Mouse (Mus musculus) neural tube, embryonic 11.5 days (tissue): ENCODE results near the gene H2bfm. TPM values are rescaled to one million over a fixed set of nuclear protein-coding genes. Genes with fewer than 3 reads are reported as not detected.
"Not testable (repeated sequence)": the region's sequence is repeated elsewhere in the genome, so short reads cannot be mapped to it uniquely, and the experiment has no call there.

Source experiments
- ATAC-seq: fragments of 200-750 bp; cut with Nextera tagmentation; 2 replicates; pipeline ENCODE4 v1.8.0; 2017; ENCODE audit warnings: moderate number of reproducible peaks, mild to moderate bottlenecking, moderate TSS enrichment, moderate library complexity; ENCODE audit not compliant: insufficient read depth, low FRiP score, low TSS enrichment
- DNase-seq: peaks from one replicate; pipeline ENCODE4 v3.0.0-alpha.2; 2015; ENCODE audit warnings: low spot score
- H3K27ac ChIP-seq: fragments of 300-500 bp; sonication (generic); 2 replicates; pipeline ENCODE4 v1.5.1; 2014; ENCODE audit warnings: low read depth, mild to moderate bottlenecking, low read length
- H3K27me3 ChIP-seq: fragments of 300-500 bp; sonication (generic); 2 replicates; pipeline ENCODE4 v1.6.1; 2014; ENCODE audit warnings: mild to moderate bottlenecking, low read length, mixed read lengths; ENCODE audit not compliant: control insufficient read depth, insufficient read depth
- H3K36me3 ChIP-seq: fragments of 300-500 bp; sonication (generic); 2 replicates; pipeline ENCODE4 v1.6.1; 2014; ENCODE audit warnings: mild to moderate bottlenecking, low read length, moderate library complexity, mixed read lengths; ENCODE audit not compliant: control insufficient read depth, insufficient read depth
- H3K4me1 ChIP-seq: fragments of 300-500 bp; sonication (generic); 2 replicates; pipeline ENCODE4 v1.6.1; 2014; ENCODE audit warnings: low read length, mixed read lengths; ENCODE audit not compliant: control insufficient read depth, insufficient read depth
- H3K4me2 ChIP-seq: fragments of 300-500 bp; sonication (generic); 2 replicates; pipeline ENCODE4 v1.6.1; 2014; ENCODE audit warnings: low read depth, mild to moderate bottlenecking, moderate library complexity
- H3K4me3 ChIP-seq: fragments of 300-500 bp; sonication (generic); 2 replicates; pipeline ENCODE4 v1.5.1; 2014; ENCODE audit warnings: low read depth, low read length
- H3K9ac ChIP-seq: fragments of 300-500 bp; sonication (generic); 2 replicates; pipeline ENCODE4 v1.6.1; 2014; ENCODE audit warnings: mild to moderate bottlenecking, low read length
- H3K9me3 ChIP-seq: fragments of 300-500 bp; sonication (generic); 2 replicates; pipeline ENCODE4 v1.6.1; 2016; ENCODE audit warnings: low read length; ENCODE audit not compliant: control insufficient read depth
- WGBS: fragments of 180-500 bp; shearing (Covaris S2); extraction: QIAGEN DNeasy Blood & Tissue Kit; methylation state at CpG from one replicate; pipeline ENCODE4 v1.1.7; 2014; 5-methylcytosine and 5-hydroxymethylcytosine counted together
- polyA plus RNA-seq: library from polyadenylated mRNA; unstranded; fragments of >200 nt; fragmentation: Nextera tagmentation; extraction: Ambion mirVana; gene quantifications from 2 replicates; pipeline ENCODE4 v1.2.1, GENCODE M21; 2014

H2bfm gene
- not detected in 2 replicates for polyA plus RNA-seq

GRCm38 (mm10) chrX:136927031-136927430 lies at the start of gene H2bfm:
TSS of gene H2bfm (plus strand) at chrX:136927325.
- no peak within 1 kb of the TSS for H3K4me3 ChIP-seq
- H3K9ac ChIP-seq, result no peak within 1 kb of the TSS
- no peaks in the 10 kb centered on the region for H3K4me1 ChIP-seq
- H3K27ac ChIP-seq, result no peak within 1 kb of the TSS
- no peaks in the 10 kb centered on the region for H3K36me3 ChIP-seq
- DNase-seq (no peak), ATAC-seq (no peak)
- no peaks in the 10 kb centered on the region for H3K27me3 ChIP-seq
- H3K9me3 ChIP-seq, result no peaks in the 10 kb centered on the region
- WGBS, result 92% methylated on average over 14 of the region's 14 CpGs
- no peak within 1 kb of the TSS for H3K4me2 ChIP-seq

GRCm38 (mm10) chrX:136895757-136896156 lies 31.4 kb upstream of the H2bfm start:
- Histone ChIP-seq H3K27me3 (no peaks in the 10 kb centered on the region), H3K9me3 (no peaks in the 10 kb centered on the region), H3K4me2 (no peak overlapping the region), H3K4me3 (no peak overlapping the region), H3K36me3 (no peaks in the 10 kb centered on the region), H3K4me1 (no peaks in the 10 kb centered on the region), H3K9ac (no peak overlapping the region), H3K27ac (no peak overlapping the region)
- DNase-seq (no peak), ATAC-seq (no peak)
- WGBS, result 57% methylated on average over 2 of the region's 2 CpGs

DNA sequence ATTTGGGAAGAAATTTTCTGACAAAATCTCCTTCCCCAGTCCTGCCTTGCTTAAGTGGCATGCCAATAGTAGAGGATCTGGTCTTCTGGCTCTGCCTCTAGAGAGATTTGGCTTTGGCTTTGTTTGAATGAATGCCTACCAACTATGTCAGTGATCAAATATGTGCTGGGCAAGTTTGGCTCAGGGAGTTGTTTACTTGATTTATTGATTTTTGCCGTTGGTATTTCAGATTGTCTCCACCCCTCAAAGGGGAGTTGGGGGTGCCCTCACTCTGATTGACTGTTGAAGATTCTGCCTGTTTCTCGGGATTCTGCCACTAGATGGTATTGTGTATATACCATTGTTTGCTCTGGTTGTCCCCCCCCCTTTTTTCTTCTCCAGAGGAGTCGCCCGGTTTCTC lies 22.8 kb upstream of the H2bfm start:
- Histone ChIP-seq H3K4me1 (no peaks in the 10 kb centered on the region), H3K4me2 (no peak overlapping the region), H3K27me3 (no peaks in the 10 kb centered on the region), H3K36me3 (no peaks in the 10 kb centered on the region), H3K27ac (no peak overlapping the region), H3K9ac (no peak overlapping the region), H3K4me3 (no peak overlapping the region), H3K9me3 (no peaks in the 10 kb centered on the region)
- DNase-seq, result no peak
- no peak for ATAC-seq
- WGBS, result 68% methylated on average over 4 of the region's 4 CpGs

- DNase-seq (no peak), ATAC-seq (peak; percentile 53; the same call in 1 of the 2 replicates)
These were observed 1.3 kb upstream of the H2bfm start for GRCm38 (mm10) chrX:136925863-136926262.

DNA sequence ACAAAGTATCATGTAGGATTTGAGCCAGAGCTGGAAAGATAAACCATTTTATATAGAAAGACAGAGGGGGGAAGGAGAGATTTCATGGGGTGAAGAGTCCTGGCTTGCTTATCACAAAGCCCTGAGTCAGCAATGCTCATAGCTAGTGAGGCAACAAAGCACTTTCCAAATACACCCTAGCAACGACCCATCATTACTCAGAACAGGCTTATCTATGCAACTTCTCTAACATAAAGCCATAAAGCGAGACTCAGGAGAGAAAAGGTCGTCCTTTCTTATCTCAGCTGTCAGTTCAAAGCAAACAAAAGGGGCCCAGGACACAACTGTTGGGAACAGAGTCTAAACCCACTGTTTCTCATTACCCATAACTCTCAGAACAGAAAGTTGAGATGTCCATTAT lies 10.9 kb downstream of the H2bfm start:
- Histone ChIP-seq H3K9ac (no peak overlapping the region), H3K4me1 (no peaks in the 10 kb centered on the region), H3K4me2 (no peak overlapping the region), H3K27me3 (no peaks in the 10 kb centered on the region), H3K27ac (no peak overlapping the region), H3K4me3 (no peak overlapping the region), H3K9me3 (no peaks in the 10 kb centered on the region), H3K36me3 (no peaks in the 10 kb centered on the region)
- no peak for DNase-seq
- no peak for ATAC-seq
- WGBS, result 45% methylated on average over 3 of the region's 3 CpGs

More at GRCm38 (mm10) chrX:136925863-136926262, 1.3 kb upstream of the H2bfm start:
- no peaks in the 10 kb centered on the region for H3K9me3 ChIP-seq
- H3K27ac ChIP-seq, result no peak overlapping the region
- H3K4me3 ChIP-seq, result no peak overlapping the region
- H3K4me2 ChIP-seq, result no peak overlapping the region
- no peak overlapping the region for H3K9ac ChIP-seq
- H3K36me3 ChIP-seq, result no peaks in the 10 kb centered on the region
- H3K4me1 ChIP-seq, result no peaks in the 10 kb centered on the region
- H3K27me3 ChIP-seq, result no peaks in the 10 kb centered on the region

DNA sequence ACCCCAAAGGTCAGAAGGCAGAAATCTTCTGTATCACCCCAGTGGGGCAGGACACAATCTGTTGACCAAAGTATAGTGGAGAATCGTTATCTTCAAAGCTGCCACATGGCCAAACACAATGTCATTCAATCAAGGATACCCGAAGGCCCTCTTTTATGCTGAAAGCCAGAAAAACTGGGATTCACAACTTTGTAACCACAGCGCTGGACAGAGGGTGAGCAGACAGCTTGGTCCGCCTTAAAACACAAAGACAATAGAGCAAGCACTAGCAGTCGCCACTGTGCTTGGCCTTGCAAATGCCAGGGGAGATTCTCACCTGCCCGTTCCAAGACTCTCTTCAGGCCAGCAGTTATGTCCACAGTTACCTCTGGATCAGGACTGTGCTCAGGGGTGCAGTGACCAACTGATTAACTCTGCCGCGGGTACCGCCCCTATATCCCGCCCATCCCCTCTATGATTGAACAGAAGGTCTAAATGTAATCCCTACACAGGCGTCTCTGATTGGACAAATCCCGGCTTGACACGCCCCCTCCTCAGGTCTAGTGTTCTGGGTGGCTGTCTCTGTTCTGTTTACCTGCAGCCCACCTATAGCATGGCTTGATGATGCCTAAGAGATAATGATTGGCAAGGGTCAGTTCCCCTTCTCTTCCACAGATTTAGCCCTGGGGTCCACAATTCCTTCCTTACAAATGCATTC lies 30.6 kb downstream of the H2bfm start:
- WGBS, result 31% methylated on average over 13 of the region's 13 CpGs
- H3K4me3 ChIP-seq, H3K4me1 ChIP-seq, H3K27ac ChIP-seq, H3K9ac ChIP-seq, H3K36me3 ChIP-seq, H3K27me3 ChIP-seq, H3K9me3 ChIP-seq: not testable (repeated sequence)
- peak; percentile 99 for ATAC-seq
- peak; percentile 64 for DNase-seq
- H3K4me2 ChIP-seq, result peak overlapping the region; percentile 41

DNA sequence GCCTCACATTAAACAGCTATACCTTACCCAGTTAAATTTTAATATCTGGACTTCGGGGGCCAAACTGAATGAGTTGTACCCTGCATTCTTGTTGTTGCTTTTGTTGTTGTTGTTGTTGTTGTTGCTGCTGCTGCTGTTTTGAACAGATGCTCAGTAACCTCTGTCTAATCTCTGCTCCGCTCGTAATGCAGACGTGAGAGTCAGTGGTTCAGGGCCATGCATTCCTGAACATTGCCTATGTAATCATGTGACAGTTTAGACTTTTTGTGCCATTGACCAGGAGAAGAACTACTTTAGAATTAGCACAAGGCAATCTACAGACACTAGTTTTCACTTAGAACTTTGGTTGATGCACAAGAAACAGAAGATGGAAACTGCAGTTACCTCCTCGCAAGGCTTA lies 31.2 kb downstream of the H2bfm start:
- H3K9me3 ChIP-seq, H3K27me3 ChIP-seq, DNase-seq, H3K9ac ChIP-seq, H3K4me2 ChIP-seq, H3K36me3 ChIP-seq, H3K27ac ChIP-seq, H3K4me3 ChIP-seq, H3K4me1 ChIP-seq: not testable (repeated sequence)
- ATAC-seq, result 0 out of 2 replicates have a peak, but pooled peaks have one; percentile 32
- WGBS, result 64% methylated on average over 5 of the region's 5 CpGs

- Histone ChIP-seq H3K36me3 (no peaks in the 10 kb centered on the region), H3K9ac (no peak overlapping the region), H3K9me3 (no peaks in the 10 kb centered on the region), H3K27me3 (no peaks in the 10 kb centered on the region), H3K4me2 (no peak overlapping the region), H3K27ac (no peak overlapping the region), H3K4me1 (no peaks in the 10 kb centered on the region), H3K4me3 (no peak overlapping the region)
- no peak for DNase-seq
- ATAC-seq, result no peak
- WGBS, result 23% methylated on average over 2 of the region's 2 CpGs
These were observed 32.6 kb downstream of the H2bfm start for GRCm38 (mm10) chrX:136959688-136960087.

- not testable (repeated sequence) for H3K27me3 ChIP-seq, H3K27ac ChIP-seq
These were observed 48.3 kb downstream of the H2bfm start, which contains the start of gene Tmsb15b2 for GRCm38 (mm10) chrX:136975397-136975796. TSS of gene Tmsb15b2 (minus strand) at chrX:136975497.

More at GRCm38 (mm10) chrX:136975397-136975796, 48.3 kb downstream of the H2bfm start, which contains the start of gene Tmsb15b2:
- H3K9ac ChIP-seq, H3K36me3 ChIP-seq, H3K9me3 ChIP-seq, DNase-seq, ATAC-seq, H3K4me1 ChIP-seq: not testable (repeated sequence)
- peak within 1 kb of the TSS; percentile 41 for H3K4me2 ChIP-seq
- WGBS, result 84% methylated on average over 6 of the region's 6 CpGs
- peak within 1 kb of the TSS; percentile 34 for H3K4me3 ChIP-seq
